Mouse (Mus musculus): Measurements from ENCODE around the gene Tmem202.

Gene Tmem202

GRCm38 (mm10) chr9:59533422-59533821, 6.2 kb downstream of the Tmem202 start:
- DNase-seq: no peak

DNA sequence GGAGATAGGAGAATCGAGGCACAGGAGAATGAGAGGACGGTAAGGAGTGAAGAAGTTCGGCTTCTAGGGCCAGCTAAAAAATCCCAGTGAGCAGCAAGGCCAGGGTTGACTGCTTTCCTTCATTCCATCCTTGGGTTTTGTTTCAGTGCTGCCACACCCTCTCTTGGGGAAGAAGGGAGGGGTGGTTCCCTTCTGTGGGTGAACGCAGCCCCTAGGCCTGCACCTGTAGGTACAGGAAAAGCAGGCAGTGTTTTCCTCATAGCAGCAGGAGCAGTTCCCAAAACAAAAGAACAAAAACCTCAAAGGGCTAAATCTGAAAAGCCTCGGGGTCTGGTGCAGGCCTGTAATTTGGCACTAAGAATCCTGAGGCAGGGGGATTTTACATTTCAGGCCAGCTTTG, 8.0 kb downstream of the Tmem202 start:
- DNase-seq: no peak

DNA sequence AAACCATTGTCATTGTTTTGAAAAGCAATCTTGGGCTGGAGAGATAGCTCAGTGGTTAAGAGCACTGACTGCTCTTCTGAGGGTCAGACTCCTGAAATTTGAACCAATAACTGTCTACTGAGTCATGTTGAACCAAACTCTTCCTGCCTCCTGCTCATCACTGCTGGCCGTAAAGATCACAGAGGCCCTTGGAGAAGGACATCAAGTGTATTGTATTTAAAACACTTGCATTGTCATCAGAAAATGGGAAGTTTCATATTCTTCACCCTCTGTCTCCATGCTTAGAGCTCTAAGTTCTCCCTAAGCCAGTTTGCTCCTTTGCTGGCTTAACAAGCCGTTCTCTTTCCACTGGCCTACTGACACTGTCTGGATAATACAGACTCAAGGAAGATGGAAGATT, 11.4 kb downstream of the Tmem202 start:
- DNase-seq: no peak

DNA sequence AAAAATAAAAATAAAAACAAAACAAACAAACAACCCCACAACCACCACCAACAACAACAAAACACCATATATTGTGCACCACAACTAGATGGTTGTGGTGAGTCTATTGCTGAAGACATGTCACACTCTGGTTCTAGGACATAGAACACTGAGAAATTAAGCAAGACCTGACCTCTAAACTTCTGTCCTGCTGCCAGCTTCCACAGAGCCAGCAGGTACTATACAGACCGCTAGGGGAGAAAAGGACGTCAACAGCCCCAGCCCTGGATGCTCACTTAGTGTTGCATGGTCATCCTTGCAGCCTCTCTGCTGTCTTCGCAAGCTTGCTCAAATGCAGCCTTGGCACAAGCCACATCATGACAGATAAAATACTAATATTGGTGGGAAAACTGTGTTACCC, 12.1 kb downstream of the Tmem202 start:
- no peak for DNase-seq

DNA sequence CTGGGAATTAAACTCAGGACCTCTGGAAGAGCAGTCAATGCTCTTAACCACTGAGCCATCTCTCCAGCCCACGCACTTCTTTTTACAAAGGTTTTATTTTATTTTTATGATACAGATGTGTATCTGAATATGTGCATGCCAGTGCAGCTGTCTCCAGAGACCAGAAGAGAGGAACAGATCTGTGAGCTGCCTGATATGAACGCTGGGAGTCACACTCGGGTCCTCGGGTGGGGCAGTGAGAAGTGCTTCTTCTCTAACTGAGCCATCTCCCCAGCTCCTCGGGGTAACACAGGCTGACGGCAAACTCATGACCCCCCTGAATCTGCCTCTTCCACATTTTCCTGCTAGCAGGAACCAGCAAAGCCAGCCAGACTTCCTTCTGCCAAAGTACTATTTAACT, 12.9 kb downstream of the Tmem202 start:
- no peak for DNase-seq

DNA sequence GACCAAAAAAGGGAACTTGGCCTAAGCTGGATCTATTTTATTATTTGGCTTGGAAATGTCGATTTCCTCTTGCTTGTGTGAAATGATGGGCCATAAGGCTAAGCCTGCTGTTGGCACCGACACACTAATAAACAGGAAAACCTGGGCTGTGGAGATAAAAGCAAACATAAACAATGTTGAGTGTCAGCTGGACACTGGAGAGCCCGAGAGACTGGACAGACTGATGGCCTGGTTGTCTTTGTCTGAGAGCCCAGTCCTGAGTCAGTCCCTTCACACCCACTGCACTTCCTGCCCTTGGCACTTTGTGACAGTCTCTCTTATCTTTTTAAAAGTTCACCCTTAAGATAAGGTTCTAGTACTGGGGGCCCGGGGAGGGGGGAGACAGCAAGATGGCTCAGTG, 16.7 kb downstream of the Tmem202 start:
- no peak for DNase-seq

- DNase-seq: no peak
Observed at GRCm38 (mm10) chr9:59519396-59519795, 20.3 kb downstream of the Tmem202 start.

DNA sequence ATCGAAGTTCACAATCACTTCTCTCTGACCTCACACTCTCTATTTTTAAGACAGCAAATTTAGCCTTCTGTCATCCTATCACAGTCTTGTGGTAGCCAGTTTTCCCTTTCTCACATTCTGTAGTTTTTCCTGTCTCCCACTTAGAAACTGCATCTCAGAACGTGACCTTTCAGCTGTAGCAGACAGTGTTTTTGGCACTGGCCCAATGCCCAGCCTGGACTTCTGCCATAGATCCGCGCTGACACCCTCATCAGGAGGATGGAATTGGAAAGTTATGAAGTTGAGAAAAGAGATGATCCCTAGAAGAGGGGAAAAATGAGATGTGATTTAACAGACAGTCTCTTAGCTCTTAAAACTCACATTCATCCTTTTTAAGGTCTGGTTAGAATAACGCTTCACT, 20.7 kb downstream of the Tmem202 start:
- peak; percentile 72 to 81 for DNase-seq

DNA sequence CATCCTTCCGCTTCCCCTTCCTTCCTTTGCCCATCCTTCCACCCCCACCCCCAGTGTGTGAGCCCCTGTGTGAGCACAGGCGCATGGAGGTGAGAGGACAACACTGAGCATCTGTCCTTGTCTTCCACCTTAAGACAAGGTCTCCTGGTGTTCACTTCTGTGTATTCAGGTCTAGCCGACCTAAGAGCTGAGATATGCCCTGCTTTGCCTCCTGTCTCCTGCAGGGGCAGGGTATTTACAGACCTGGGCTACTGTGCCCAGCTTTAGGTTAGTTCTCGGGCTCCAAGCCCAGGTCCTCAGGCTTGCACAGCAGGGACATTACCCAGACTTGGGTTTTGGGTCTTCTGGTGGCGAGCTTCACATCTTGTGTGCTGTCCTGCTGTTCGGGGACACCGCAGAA, 22.5 kb downstream of the Tmem202 start:
- peak; percentile 7 for DNase-seq

DNA sequence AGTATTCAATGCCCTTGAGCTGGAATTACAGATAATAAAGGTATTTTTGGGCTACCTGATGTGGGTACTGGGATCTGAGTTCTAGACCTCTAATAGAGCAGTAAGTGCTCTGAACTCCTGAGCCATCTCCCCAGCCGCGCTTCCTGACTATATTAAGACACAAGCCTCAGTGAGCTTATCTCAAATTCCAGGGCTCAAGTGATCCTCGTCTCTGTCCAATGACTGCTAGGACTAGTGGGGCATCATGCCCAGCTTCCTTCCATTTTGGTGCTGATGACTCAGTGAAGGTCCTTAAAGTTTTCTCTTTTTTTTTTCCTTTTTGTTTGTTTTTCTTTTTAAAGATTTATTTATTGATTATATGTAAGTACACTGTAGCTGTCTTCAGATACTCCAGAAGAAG, 24.6 kb downstream of the Tmem202 start:
- no peak for DNase-seq

DNA sequence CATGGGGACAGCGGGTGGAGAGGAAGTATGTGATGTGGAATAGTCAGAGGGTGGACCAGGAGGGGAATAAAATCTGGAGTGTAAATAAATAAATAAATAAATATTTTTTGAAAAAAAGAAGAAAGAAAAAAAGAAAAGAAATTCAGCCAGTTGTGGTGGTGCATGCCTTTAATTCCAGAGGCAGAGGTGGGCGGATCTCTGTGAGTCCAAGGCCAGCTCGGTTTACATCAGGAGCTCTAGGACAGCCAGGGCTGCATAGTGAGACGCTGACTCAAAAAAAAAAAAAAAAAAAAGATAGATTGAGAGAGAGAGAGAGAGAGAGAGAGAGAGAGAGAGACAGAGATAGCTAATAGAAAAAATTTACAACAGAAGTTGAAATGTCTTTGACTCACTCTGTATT, 27.3 kb downstream of the Tmem202 start:
- no peak for DNase-seq

DNA sequence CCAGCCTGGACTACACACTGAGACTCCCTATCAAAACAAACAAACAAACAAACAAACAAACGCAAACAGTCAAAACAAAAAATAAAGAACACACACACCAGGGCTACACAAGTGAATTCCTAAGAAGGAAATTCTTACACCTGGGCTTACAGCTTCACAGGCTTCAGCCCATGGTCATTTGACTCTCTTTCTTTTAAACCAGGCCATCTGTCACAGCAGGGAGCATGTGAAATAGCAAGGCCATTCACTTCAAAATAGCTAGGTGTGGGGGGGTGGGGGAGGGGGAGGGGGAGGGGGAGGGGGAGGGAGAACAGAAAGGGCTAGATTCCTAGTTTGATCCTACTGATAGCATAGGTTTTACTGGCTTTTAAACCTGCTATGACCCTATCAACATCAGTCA, 31.5 kb downstream of the Tmem202 start:
- no peak for DNase-seq

- DNase-seq: no peak
Observed at GRCm38 (mm10) chr9:59487331-59487730, 52.3 kb downstream of the Tmem202 start.

GRCm38 (mm10) chr9:59486549-59487065, 53.0 kb downstream of the Tmem202 start, which contains the start of gene Arih1:
Gene Arih1 (minus strand): TSS chr9:59486618.
- DNase-seq: peak; percentile 99 to 100

DNA sequence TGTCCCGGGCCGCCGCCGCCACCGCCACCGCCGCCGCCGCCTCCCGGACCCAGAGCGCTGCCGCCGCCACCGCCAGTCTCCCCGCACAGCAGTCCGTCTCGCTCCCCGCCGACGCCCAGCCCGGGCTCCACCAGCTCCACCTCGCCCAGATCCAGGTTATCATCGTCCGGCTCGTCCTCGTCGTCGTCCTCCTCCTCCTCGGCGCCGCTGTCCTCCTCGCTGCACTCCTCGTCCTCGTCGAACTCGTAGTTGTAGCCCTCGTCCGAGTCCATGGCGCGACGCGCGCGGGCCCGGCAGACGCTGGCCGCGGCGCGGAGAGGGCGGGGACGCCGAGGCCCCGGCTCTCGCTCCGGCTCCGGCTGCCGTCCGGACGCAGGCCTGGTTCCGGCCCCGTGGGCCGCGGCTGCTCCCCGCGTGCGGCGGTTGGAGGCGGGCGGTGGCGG, 53.5 kb downstream of the Tmem202 start:
- no peak for DNase-seq

DNA sequence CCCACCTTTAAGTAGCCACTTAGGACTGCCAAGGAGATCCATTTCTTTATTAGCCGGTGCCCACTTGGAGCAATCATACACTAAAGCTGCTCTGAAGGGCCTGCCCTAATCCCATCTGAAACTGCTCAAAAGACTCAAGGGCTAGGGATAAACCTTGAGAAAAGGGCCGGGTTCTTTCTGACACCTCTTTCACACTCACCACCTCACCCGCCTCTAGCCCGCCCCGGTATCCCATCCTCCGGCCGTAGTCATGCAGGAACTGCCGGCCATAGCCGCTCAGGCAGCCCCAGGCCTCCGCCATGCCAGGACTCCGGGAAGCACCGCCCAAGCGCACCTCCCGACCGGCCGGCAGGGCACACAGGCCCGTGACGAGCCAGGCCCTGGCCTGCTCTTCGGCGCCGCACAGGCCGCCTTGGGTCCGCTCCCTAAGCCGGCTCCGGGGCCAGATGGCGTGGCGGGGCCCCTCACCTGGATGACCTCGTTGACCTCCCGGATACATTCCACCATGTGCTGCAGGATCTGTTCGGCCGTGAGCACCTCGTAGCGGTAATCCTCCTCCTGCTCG, 54.1 kb downstream of the Tmem202 start:
- DNase-seq: peak; percentile 74 to 75

- no peak for DNase-seq
Observed at GRCm38 (mm10) chr9:59484760-59485159, 54.9 kb downstream of the Tmem202 start.

- DNase-seq: peak; percentile 32 to 53
Observed at GRCm38 (mm10) chr9:59482419-59482818, 57.2 kb downstream of the Tmem202 start.

- DNase-seq: no peak
Observed at GRCm38 (mm10) chr9:59476617-59477016, 63.0 kb downstream of the Tmem202 start.

GRCm38 (mm10) chr9:59474838-59475237, 64.8 kb downstream of the Tmem202 start:
- DNase-seq: no peak

GRCm38 (mm10) chr9:59473171-59473570, 66.5 kb downstream of the Tmem202 start:
- no peak for DNase-seq

- no peak for DNase-seq
Observed at GRCm38 (mm10) chr9:59469446-59469845, 70.2 kb downstream of the Tmem202 start.
